Mouse (Mus musculus): ENCODE results near the gene Olfr221. TPM values are rescaled to one million over a fixed set of nuclear protein-coding genes. Genes with fewer than 3 reads are reported as not detected.

Gene Olfr221
- polyA plus RNA-seq, 1 experiment from 2014 or later = not detected

- Histone ChIP-seq H3K27me3 (replicated peaks; ENCODE audit: control insufficient read depth, insufficient read depth, low read length) (no peaks in the 10 kb centered on the region), H3K9me3 (ENCODE audit: control insufficient read depth, low read length) (no peaks in the 10 kb centered on the region), H3K36me3 (ENCODE audit: control insufficient read depth, insufficient read depth, low read length) (peaks cover 68% of the 10 kb centered on the region), H3K4me3 (ENCODE audit: low read depth, low read length) (no peak overlapping the region), H3K27ac (replicated peaks; ENCODE audit: low read depth, low read length) (no peak overlapping the region), H3K4me1 (ENCODE audit: control insufficient read depth, insufficient read depth, low read length) (peaks cover 15% of the 10 kb centered on the region), H3K9ac (ENCODE audit: low read depth, low read length) (no peak overlapping the region), H3K4me2 (ENCODE audit: low read depth, low read length) (no peak overlapping the region)
- ATAC-seq (ENCODE audit: low read depth) (no peak), DNase-seq (ENCODE audit: low spot score) (no peak)
- 73% methylated on average over 12 of the region's 12 CpGs for WGBS
These were observed 53.5 kb downstream of the Olfr221 start for GRCm38 (mm10) chr14:51988731-51989130.

- Histone ChIP-seq H3K36me3 (ENCODE audit: control insufficient read depth, insufficient read depth, low read length) (peaks cover 53% of the 10 kb centered on the region), H3K4me2 (ENCODE audit: low read depth, low read length) (no peak overlapping the region; the same call in 1 of the 2 replicates), H3K4me1 (ENCODE audit: control insufficient read depth, insufficient read depth, low read length) (peaks cover 19% of the 10 kb centered on the region), H3K4me3 (ENCODE audit: low read depth, low read length) (no peak overlapping the region), H3K27me3 (replicated peaks; ENCODE audit: control insufficient read depth, insufficient read depth, low read length) (no peaks in the 10 kb centered on the region), H3K27ac (replicated peaks; ENCODE audit: low read depth, low read length) (no peak overlapping the region), H3K9ac (ENCODE audit: low read depth, low read length) (0 out of 2 replicates have a peak overlapping the region, but pooled peaks have one; percentile 90), H3K9me3 (ENCODE audit: control insufficient read depth, low read length) (no peaks in the 10 kb centered on the region)
- WGBS = 83% methylated on average over 6 of the region's 6 CpGs
- no peak for DNase-seq (ENCODE audit: low spot score)
- ATAC-seq (ENCODE audit: low read depth) = no peak
These were observed 55.1 kb downstream of the Olfr221 start for GRCm38 (mm10) chr14:51987177-51987576.

GRCm38 (mm10) chr14:51986153-51986505 lies 56.1 kb downstream of the Olfr221 start:
- H3K4me3 ChIP-seq (ENCODE audit: low read depth, low read length) = peak overlapping the region; percentile 70
- DNase-seq (ENCODE audit: low spot score) (no peak), ATAC-seq (ENCODE audit: low read depth) (no peak)
- WGBS = 4% methylated on average over 7 of the region's 7 CpGs
- no peaks in the 10 kb centered on the region for H3K27me3 ChIP-seq (replicated peaks; ENCODE audit: control insufficient read depth, insufficient read depth, low read length)
- H3K36me3 ChIP-seq (ENCODE audit: control insufficient read depth, insufficient read depth, low read length) = peaks cover 43% of the 10 kb centered on the region
- H3K9me3 ChIP-seq (ENCODE audit: control insufficient read depth, low read length) = no peaks in the 10 kb centered on the region
- H3K9ac ChIP-seq (ENCODE audit: low read depth, low read length) = peak overlapping the region; percentile 90
- H3K4me2 ChIP-seq (ENCODE audit: low read depth, low read length) = peak overlapping the region; percentile 71
- H3K4me1 ChIP-seq (ENCODE audit: control insufficient read depth, insufficient read depth, low read length) = peaks cover 19% of the 10 kb centered on the region
- peak overlapping the region; percentile 95 for H3K27ac ChIP-seq (replicated peaks; ENCODE audit: low read depth, low read length)

GRCm38 (mm10) chr14:51985301-51986152 lies 56.7 kb downstream of the Olfr221 start:
- under 1% methylated on average over 22 of the region's 27 CpGs for WGBS
- Histone ChIP-seq H3K4me2 (ENCODE audit: low read depth, low read length) (peak overlapping the region; percentile 71), H3K27ac (replicated peaks; ENCODE audit: low read depth, low read length) (peak overlapping the region; percentile 95), H3K4me3 (ENCODE audit: low read depth, low read length) (peak overlapping the region; percentile 70), H3K9ac (ENCODE audit: low read depth, low read length) (peak overlapping the region; percentile 90), H3K27me3 (replicated peaks; ENCODE audit: control insufficient read depth, insufficient read depth, low read length) (no peaks in the 10 kb centered on the region), H3K36me3 (ENCODE audit: control insufficient read depth, insufficient read depth, low read length) (peaks cover 37% of the 10 kb centered on the region), H3K4me1 (ENCODE audit: control insufficient read depth, insufficient read depth, low read length) (peaks cover 19% of the 10 kb centered on the region), H3K9me3 (ENCODE audit: control insufficient read depth, low read length) (no peaks in the 10 kb centered on the region)
- ATAC-seq (ENCODE audit: low read depth) (peak; percentile 84), DNase-seq (ENCODE audit: low spot score) (peak; percentile 96)

- Histone ChIP-seq H3K4me2 (ENCODE audit: low read depth, low read length) (peak within 1 kb of the TSS; percentile 71), H3K9ac (ENCODE audit: low read depth, low read length) (peak within 1 kb of the TSS; percentile 90), H3K27ac (replicated peaks; ENCODE audit: low read depth, low read length) (peak within 1 kb of the TSS; percentile 95), H3K9me3 (ENCODE audit: control insufficient read depth, low read length) (no peaks in the 10 kb centered on the region), H3K4me3 (ENCODE audit: low read depth, low read length) (peak within 1 kb of the TSS; percentile 70), H3K4me1 (ENCODE audit: control insufficient read depth, insufficient read depth, low read length) (peaks cover 19% of the 10 kb centered on the region), H3K36me3 (ENCODE audit: control insufficient read depth, insufficient read depth, low read length) (peaks cover 27% of the 10 kb centered on the region), H3K27me3 (replicated peaks; ENCODE audit: control insufficient read depth, insufficient read depth, low read length) (no peaks in the 10 kb centered on the region)
- under 1% methylated on average over 22 of the region's 74 CpGs for WGBS
- peak; percentile 93 for DNase-seq (ENCODE audit: low spot score)
- peak; percentile 91 for ATAC-seq (ENCODE audit: low read depth)
These were observed 57.7 kb downstream of the Olfr221 start, which contains the start of gene Arhgef40 for GRCm38 (mm10) chr14:51984247-51985231. TSS of gene Arhgef40 (plus strand) at chr14:51984719.

Other genes with a start within 250 kb of the Olfr221 start
- gene AY358078, start 242.4 kb downstream of the Olfr221 start, polyA plus RNA-seq (2014; fragmentation: Nextera tagmentation; extraction: Ambion mirVana) = not detected in 2 replicates
- not detected in 2 replicates for gene Ear6, start 188.8 kb downstream of the Olfr221 start, polyA plus RNA-seq (2014; fragmentation: Nextera tagmentation; extraction: Ambion mirVana)
- gene Mettl17, start 157.6 kb downstream of the Olfr221 start, polyA plus RNA-seq (2014; fragmentation: Nextera tagmentation; extraction: Ambion mirVana) = 30.6 and 36.5 TPM in 2 replicates
- 1.3 and 1.5 TPM in 2 replicates for gene Slc39a2, start 149.6 kb downstream of the Olfr221 start, polyA plus RNA-seq (2014; fragmentation: Nextera tagmentation; extraction: Ambion mirVana)
- gene Ndrg2, start 128.3 kb downstream of the Olfr221 start, polyA plus RNA-seq (2014; fragmentation: Nextera tagmentation; extraction: Ambion mirVana) = 47.5 and 57.5 TPM in 2 replicates
- not detected in 2 replicates for gene Tppp2, start 124.0 kb downstream of the Olfr221 start, polyA plus RNA-seq (2014; fragmentation: Nextera tagmentation; extraction: Ambion mirVana)
- not detected in 2 replicates for gene Rnase13, start 119.7 kb downstream of the Olfr221 start, polyA plus RNA-seq (2014; fragmentation: Nextera tagmentation; extraction: Ambion mirVana)
- gene Arhgef40, start 57.7 kb downstream of the Olfr221 start, polyA plus RNA-seq (2014; fragmentation: Nextera tagmentation; extraction: Ambion mirVana) = 113 and 128 TPM in 2 replicates
- gene Tmem253, start 26.8 kb downstream of the Olfr221 start, polyA plus RNA-seq (2014; fragmentation: Nextera tagmentation; extraction: Ambion mirVana) = 0.64 and 0.82 TPM in 2 replicates
- gene Zfp219, start 21.7 kb downstream of the Olfr221 start, polyA plus RNA-seq (2014; fragmentation: Nextera tagmentation; extraction: Ambion mirVana) = 21.4 and 25.2 TPM in 2 replicates
- 498 and 515 TPM in 2 replicates for gene Hnrnpc, start 61.6 kb upstream of the Olfr221 start, polyA plus RNA-seq (2014; fragmentation: Nextera tagmentation; extraction: Ambion mirVana)
- gene Rpgrip1, start 68.2 kb upstream of the Olfr221 start, polyA plus RNA-seq (2014; fragmentation: Nextera tagmentation; extraction: Ambion mirVana) = 46.7 and 47.0 TPM in 2 replicates
- 48.7 and 60.0 TPM in 2 replicates for gene Supt16, start 155.0 kb upstream of the Olfr221 start, polyA plus RNA-seq (2014; fragmentation: Nextera tagmentation; extraction: Ambion mirVana)
- gene Chd8, start 215.3 kb upstream of the Olfr221 start, polyA plus RNA-seq (2014; fragmentation: Nextera tagmentation; extraction: Ambion mirVana) = 35.5 and 42.9 TPM in 2 replicates
- gene Tox4, start 236.7 kb upstream of the Olfr221 start, polyA plus RNA-seq (2014; fragmentation: Nextera tagmentation; extraction: Ambion mirVana) = 36.9 and 38.5 TPM in 2 replicates
- 17.3 and 19.9 TPM in 2 replicates for gene Rab2b, start 237.1 kb upstream of the Olfr221 start, polyA plus RNA-seq (2014; fragmentation: Nextera tagmentation; extraction: Ambion mirVana)